Mouse (Mus musculus): Measurements from ENCODE around the gene Itm2a. TPM values are rescaled to one million over a fixed set of nuclear protein-coding genes. Genes with fewer than 3 reads are reported as not detected.

The Itm2a gene
- total and polyA plus RNA-seq, 3 experiments, result not detected

DNA sequence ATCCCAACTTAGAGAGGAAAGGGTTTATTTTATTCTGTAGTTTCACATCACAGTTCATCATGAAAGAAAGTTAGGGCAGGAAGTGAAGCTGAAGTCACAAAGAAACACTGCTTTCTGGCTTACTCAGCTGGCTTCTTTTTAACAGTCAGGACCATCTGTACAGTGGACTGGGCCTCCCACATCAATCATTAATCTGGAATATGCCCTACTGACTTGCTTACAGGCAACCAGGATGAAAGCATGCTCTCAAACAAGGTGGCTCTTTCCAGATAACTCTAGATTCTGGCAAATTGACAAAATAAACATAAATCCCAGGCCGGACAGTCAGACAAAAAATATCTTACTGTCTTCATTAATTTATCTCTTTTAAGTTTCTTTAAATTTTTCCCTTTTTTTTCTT is 27.8 kb downstream of the Itm2a start:
- no peaks in the 10 kb centered on the region for H3K27me3 ChIP-seq (replicated peaks)
- dilution Hi-C loops (cut with MboI; ENCODE audit: extremely low pct_ligation_motif_present, extremely low pct_unique_long_range_greater_than_20kb, low sequenced_read_pairs), result no loop called here
- no peak for DNase-seq (ENCODE audit: extremely low read depth)
- H3K9me3 ChIP-seq (replicated peaks; ENCODE audit: low read length), result no peaks in the 10 kb centered on the region
- H3K9ac ChIP-seq (ENCODE audit: insufficient read depth, low read depth), result no peak overlapping the region
- no peaks in the 10 kb centered on the region for H3K79me2 ChIP-seq (replicated peaks; ENCODE audit: control insufficient read depth, extremely low read depth, insufficient read depth, poor library complexity, severe bottlenecking)
- in situ Hi-C loops (cut with MboI; ENCODE audit: low pct_ligation_motif_present, low pct_unique_long_range_greater_than_20kb, low sequenced_read_pairs), result no loop called here
- H3K27ac ChIP-seq (ENCODE audit: insufficient read depth, low read depth), result no peak overlapping the region
- TF ChIP-seq MAZ (IDR thresholded peaks at IDR 0.05; ENCODE audit: low read depth, low read length), result no peak
- TF ChIP-seq EP300 (IDR thresholded peaks at IDR 0.05; ENCODE audit: low read length), result no peak
- no peak for TF ChIP-seq ZMIZ1 (IDR thresholded peaks at IDR 0.05; ENCODE audit: low read depth, low read length)
- TF ChIP-seq POLR2A (IDR thresholded peaks at IDR 0.05; ENCODE audit: low read depth, low read length), result no peak
- TF ChIP-seq BHLHE40 (IDR thresholded peaks at IDR 0.05; ENCODE audit: low read depth, low read length), result no peak
- no peak for TF ChIP-seq POLR2AphosphoS2 (IDR thresholded peaks at IDR 0.05; ENCODE audit: low read depth, low read length)
- no peak for TF ChIP-seq ZNF384 (IDR thresholded peaks at IDR 0.05; ENCODE audit: low read depth, low read length)
- no peak for TF ChIP-seq CHD2 (IDR thresholded peaks at IDR 0.05; ENCODE audit: low read length)
- no peak for TF ChIP-seq MYC (IDR thresholded peaks at IDR 0.05; ENCODE audit: low read depth, low read length)
- TF ChIP-seq E2F4 (IDR thresholded peaks at IDR 0.05; ENCODE audit: insufficient replicate concordance, low read depth, low read length), result no peak
- no peak overlapping the region for H3K4me2 ChIP-seq (ENCODE audit: insufficient read depth, low read depth, poor library complexity, severe bottlenecking)
- H3K4me1 ChIP-seq (ENCODE audit: control insufficient read depth in 1 of 2, insufficient read depth in 2 of 2), result no peaks in the 10 kb centered on the region
- H3K4me3 ChIP-seq (replicated peaks in 1 of 3; ENCODE audit: low read depth in 2 of 3, low read length in 2 of 3, poor library complexity in 1 of 3), result no peak overlapping the region
- H3K36me3 ChIP-seq (replicated peaks in 1 of 2; ENCODE audit: control insufficient read depth in 1 of 2, insufficient read depth in 1 of 2, low read length in 1 of 2), result no peaks in the 10 kb centered on the region

Other genes with a start within 250 kb of the Itm2a start
- gene Gpr174, start 147.5 kb downstream of the Itm2a start, total RNA-seq (2012; rRNA removed), result 8.5 and 13.3 TPM in 2 replicates
- 30.3 and 39.3 TPM in 2 replicates for gene Gpr174, start 147.5 kb downstream of the Itm2a start, total RNA-seq (2014; rRNA removed)
- gene Gpr174, start 147.5 kb downstream of the Itm2a start, polyA plus RNA-seq (2012; ENCODE audit: insufficient read length, low read depth), result 15.2 and 16.2 TPM in 2 replicates

Measured in CH12.LX (cell line).